Mouse (Mus musculus) stomach, postnatal 0 days (tissue): ENCODE results near the gene Sstr2. TPM values are rescaled to one million over a fixed set of nuclear protein-coding genes. Genes with fewer than 3 reads are reported as not detected.
A peak's percentile ranks its signal among the peaks of the same experiment; 100 is the strongest.

Experiments
- ATAC-seq: fragments of 200-750 bp; cut with Nextera tagmentation; 2 replicates; pipeline ENCODE4 v1.8.0; 2017; ENCODE audit not compliant: low FRiP score, low TSS enrichment
- DNase-seq: peaks from one replicate; pipeline ENCODE4 v3.0.0-alpha.2; 2016; ENCODE audit warnings: low spot score
- H3K27ac ChIP-seq: fragments of 300-500 bp; sonication (generic); replicated peaks from 2 replicates; pipeline ENCODE4 v1.5.1; 2014; ENCODE audit warnings: mild to moderate bottlenecking, control low read depth
- H3K27me3 ChIP-seq: fragments of 300-500 bp; sonication (generic); 2 replicates; pipeline ENCODE4 v1.6.1; 2014; ENCODE audit warnings: low read length; ENCODE audit not compliant: control insufficient read depth, insufficient read depth
- H3K36me3 ChIP-seq: fragments of 300-500 bp; sonication (generic); 2 replicates; pipeline ENCODE4 v1.6.1; 2014; ENCODE audit warnings: low read length, mixed read lengths; ENCODE audit not compliant: control insufficient read depth, insufficient read depth
- H3K4me1 ChIP-seq: fragments of 300-500 bp; sonication (generic); replicated peaks from 2 replicates; pipeline ENCODE4 v1.6.1; 2014; ENCODE audit warnings: antibody characterized with exemption; ENCODE audit not compliant: control insufficient read depth, insufficient read depth
- H3K4me2 ChIP-seq: fragments of 300-500 bp; sonication (generic); replicated peaks from 2 replicates; pipeline ENCODE4 v1.6.1; 2014; ENCODE audit warnings: low read depth, mild to moderate bottlenecking, control low read depth, moderate library complexity
- H3K4me3 ChIP-seq: fragments of 300-500 bp; sonication (generic); 2 replicates; pipeline ENCODE4 v1.5.1; 2014; ENCODE audit warnings: low read depth, low read length, control low read depth
- H3K9ac ChIP-seq: fragments of 300-500 bp; sonication (generic); 2 replicates; pipeline ENCODE4 v1.6.1; 2014; ENCODE audit warnings: mild to moderate bottlenecking, low read length, control low read depth, mixed read lengths
- H3K9me3 ChIP-seq: fragments of 300-500 bp; sonication (generic); 2 replicates; pipeline ENCODE4 v1.6.1; 2016; ENCODE audit warnings: low read length; ENCODE audit not compliant: control insufficient read depth
- CTCF ChIP-seq: IDR thresholded peaks from 2 replicates; pipeline ENCODE4 v1.5.1; 2016; ENCODE audit warnings: antibody characterized with exemption, low read depth, mild to moderate bottlenecking, moderate library complexity
- EP300 ChIP-seq: optimal IDR thresholded peaks from 2 replicates; pipeline ENCODE3; 2016; ENCODE audit warnings: antibody characterized with exemption
- WGBS: fragments of 180-500 bp; shearing (Covaris S2); extraction: QIAGEN DNeasy Blood & Tissue Kit; methylation state at CpG from one replicate; pipeline ENCODE4 v1.1.7; 2014; 5-methylcytosine and 5-hydroxymethylcytosine counted together
- polyA plus RNA-seq: library from polyadenylated mRNA; unstranded; fragments of >200 nt; fragmentation: Nextera tagmentation; extraction: Ambion mirVana; gene quantifications from 2 replicates; pipeline ENCODE4 v1.2.1, GENCODE M21; 2015

The Sstr2 gene
- polyA plus RNA-seq, 1 experiment from 2014 or later = 1.8 TPM

- Histone ChIP-seq H3K9me3 (no peaks in the 10 kb centered on the region), H3K36me3 (no peaks in the 10 kb centered on the region), H3K4me1 (no peaks in the 10 kb centered on the region), H3K4me2 (no peak overlapping the region), H3K9ac (no peak overlapping the region), H3K27me3 (no peaks in the 10 kb centered on the region), H3K4me3 (no peak overlapping the region), H3K27ac (no peak overlapping the region)
- TF ChIP-seq EP300 (no peak), CTCF (no peak)
- ATAC-seq (no peak), DNase-seq (no peak)
- 91% methylated on average over 5 of the region's 5 CpGs for WGBS
Observed at GRCm38 (mm10) chr11:113633398-113633797, 14.3 kb downstream of the Sstr2 start.

- ATAC-seq (no peak), DNase-seq (no peak)
- Histone ChIP-seq H3K9ac (no peak overlapping the region), H3K36me3 (no peaks in the 10 kb centered on the region), H3K27me3 (no peaks in the 10 kb centered on the region), H3K9me3 (no peaks in the 10 kb centered on the region), H3K4me2 (no peak overlapping the region), H3K4me3 (no peak overlapping the region), H3K27ac (no peak overlapping the region), H3K4me1 (no peaks in the 10 kb centered on the region)
- WGBS = 71% methylated on average over 10 of the region's 10 CpGs
- TF ChIP-seq CTCF (no peak), EP300 (no peak)
Observed at GRCm38 (mm10) chr11:113634699-113635121, 15.6 kb downstream of the Sstr2 start.

- Histone ChIP-seq H3K4me2 (no peak overlapping the region), H3K27me3 (no peaks in the 10 kb centered on the region), H3K36me3 (no peaks in the 10 kb centered on the region), H3K27ac (no peak overlapping the region), H3K4me3 (no peak overlapping the region), H3K4me1 (no peaks in the 10 kb centered on the region), H3K9ac (no peak overlapping the region), H3K9me3 (no peaks in the 10 kb centered on the region)
- ATAC-seq (no peak), DNase-seq (no peak)
- 85% methylated on average over 12 of the region's 12 CpGs for WGBS
- no peak for TF ChIP-seq EP300
- no peak for TF ChIP-seq CTCF
Observed at GRCm38 (mm10) chr11:113638680-113639079, 19.5 kb downstream of the Sstr2 start.

- H3K9me3 ChIP-seq = no peaks in the 10 kb centered on the region
- TF ChIP-seq CTCF = peak; percentile 11; the same call in 1 of the 2 replicates
- no peak for TF ChIP-seq EP300
- no peak overlapping the region for H3K4me2 ChIP-seq
- no peak overlapping the region for H3K9ac ChIP-seq
- no peak overlapping the region for H3K4me3 ChIP-seq
- DNase-seq = no peak
- no peaks in the 10 kb centered on the region for H3K36me3 ChIP-seq
- H3K4me1 ChIP-seq = no peaks in the 10 kb centered on the region
- H3K27ac ChIP-seq = no peak overlapping the region
- WGBS = 88% methylated on average over 3 of the region's 3 CpGs
- no peaks in the 10 kb centered on the region for H3K27me3 ChIP-seq
- no peak for ATAC-seq
Observed at GRCm38 (mm10) chr11:113645181-113645580, 26.0 kb downstream of the Sstr2 start.

- H3K9me3 ChIP-seq = no peaks in the 10 kb centered on the region
- H3K36me3 ChIP-seq = peaks cover 5% of the 10 kb centered on the region; the same call in 1 of the 2 replicates
- H3K4me2 ChIP-seq = peak overlapping the region; percentile 25; the same call in 1 of the 2 replicates
- 0 out of 2 replicates have a peak overlapping the region, but pooled peaks have one; percentile 31 for H3K9ac ChIP-seq
- DNase-seq (peak; percentile 86), ATAC-seq (peak; percentile 50; the same call in 1 of the 2 replicates)
- TF ChIP-seq EP300 (no peak), CTCF (peak; percentile 98)
- H3K4me3 ChIP-seq = no peak overlapping the region
- no peaks in the 10 kb centered on the region; the same call in 1 of the 2 replicates for H3K4me1 ChIP-seq
- no peaks in the 10 kb centered on the region for H3K27me3 ChIP-seq
- no peak overlapping the region for H3K27ac ChIP-seq
- 2% methylated on average over 15 of the region's 15 CpGs for WGBS
Observed at GRCm38 (mm10) chr11:113648152-113648551, 29.0 kb downstream of the Sstr2 start.

GRCm38 (mm10) chr11:113648690-113649352 lies 29.7 kb downstream of the Sstr2 start, which contains the start of gene Cog1:
Cog1 (plus strand) TSS chr11:113649169.
- Histone ChIP-seq H3K27me3 (no peaks in the 10 kb centered on the region), H3K36me3 (peaks cover 11% of the 10 kb centered on the region), H3K4me1 (no peaks in the 10 kb centered on the region; the same call in 1 of the 2 replicates), H3K9me3 (no peaks in the 10 kb centered on the region), H3K27ac (peak within 1 kb of the TSS; percentile 89), H3K4me2 (peak within 1 kb of the TSS; percentile 74), H3K9ac (peak within 1 kb of the TSS; percentile 98), H3K4me3 (peak within 1 kb of the TSS; percentile 98)
- WGBS = 40% methylated on average over 26 of the region's 26 CpGs
- no peak for ATAC-seq
- DNase-seq = no peak
- TF ChIP-seq EP300 (no peak), CTCF (no peak)
